Mouse (Mus musculus) kidney, postnatal 0 days (tissue): ENCODE data around the gene Ect2. TPM values are rescaled to one million over a fixed set of nuclear protein-coding genes. Genes with fewer than 3 reads are reported as not detected.

Source experiments
- ATAC-seq: fragments of 200-750 bp; cut with Nextera tagmentation; replicated peaks from 2 replicates; pipeline ENCODE4 v1.8.0; 2017; ENCODE audit warnings: low read depth, moderate number of reproducible peaks, moderate TSS enrichment, moderate library complexity; ENCODE audit not compliant: low FRiP score
- DNase-seq: peaks from one replicate; pipeline ENCODE4 v3.0.0-alpha.2; 2016; ENCODE audit warnings: low spot score
- H3K27ac ChIP-seq: fragments of 300-500 bp; sonication (generic); 2 replicates; pipeline ENCODE4 v1.5.1; 2014; ENCODE audit warnings: mild to moderate bottlenecking
- H3K27me3 ChIP-seq: fragments of 300-500 bp; sonication (generic); 2 replicates; pipeline ENCODE4 v1.6.1; 2014; ENCODE audit warnings: low read length, mixed read lengths; ENCODE audit not compliant: insufficient read depth
- H3K36me3 ChIP-seq: fragments of 300-500 bp; sonication (generic); 2 replicates; pipeline ENCODE4 v1.6.1; 2014; ENCODE audit warnings: low read length, mixed read lengths; ENCODE audit not compliant: insufficient read depth
- H3K4me1 ChIP-seq: fragments of 300-500 bp; sonication (generic); replicated peaks from 2 replicates; pipeline ENCODE4 v1.6.1; 2014; ENCODE audit warnings: antibody characterized with exemption, low read length, mixed read lengths; ENCODE audit not compliant: insufficient read depth
- H3K4me2 ChIP-seq: fragments of 300-500 bp; sonication (generic); 2 replicates; pipeline ENCODE4 v1.6.1; 2014; ENCODE audit warnings: mild to moderate bottlenecking, low read length, moderate library complexity, mixed read lengths
- H3K4me3 ChIP-seq: fragments of 300-500 bp; sonication (generic); replicated peaks from 2 replicates; pipeline ENCODE4 v1.5.1; 2014; ENCODE audit warnings: low read depth, low read length
- H3K9ac ChIP-seq: fragments of 300-500 bp; sonication (generic); 2 replicates; pipeline ENCODE4 v1.6.1; 2014; ENCODE audit warnings: low read depth, low read length
- H3K9me3 ChIP-seq: fragments of 300-500 bp; sonication (generic); replicated peaks from 2 replicates; pipeline ENCODE4 v1.6.1; 2016; ENCODE audit warnings: low read length, inconsistent platforms, mixed read lengths
- CTCF ChIP-seq: IDR thresholded peaks from 2 replicates; pipeline ENCODE4 v1.5.1; 2016; ENCODE audit warnings: antibody characterized with exemption, low read depth, mild to moderate bottlenecking, moderate library complexity
- WGBS: fragments of 180-500 bp; shearing (Covaris S2); extraction: QIAGEN DNeasy Blood & Tissue Kit; methylation state at CpG from one replicate; pipeline ENCODE4 v1.1.7; 2014; 5-methylcytosine and 5-hydroxymethylcytosine counted together
- polyA plus RNA-seq: library from polyadenylated mRNA; unstranded; fragments of >200 nt; fragmentation: Nextera tagmentation; extraction: Ambion mirVana; gene quantifications from 2 replicates; pipeline ENCODE4 v1.2.1, GENCODE M21; 2015

The Ect2 gene
- polyA plus RNA-seq, 1 experiment from 2014 or later: 23.9 TPM

DNA sequence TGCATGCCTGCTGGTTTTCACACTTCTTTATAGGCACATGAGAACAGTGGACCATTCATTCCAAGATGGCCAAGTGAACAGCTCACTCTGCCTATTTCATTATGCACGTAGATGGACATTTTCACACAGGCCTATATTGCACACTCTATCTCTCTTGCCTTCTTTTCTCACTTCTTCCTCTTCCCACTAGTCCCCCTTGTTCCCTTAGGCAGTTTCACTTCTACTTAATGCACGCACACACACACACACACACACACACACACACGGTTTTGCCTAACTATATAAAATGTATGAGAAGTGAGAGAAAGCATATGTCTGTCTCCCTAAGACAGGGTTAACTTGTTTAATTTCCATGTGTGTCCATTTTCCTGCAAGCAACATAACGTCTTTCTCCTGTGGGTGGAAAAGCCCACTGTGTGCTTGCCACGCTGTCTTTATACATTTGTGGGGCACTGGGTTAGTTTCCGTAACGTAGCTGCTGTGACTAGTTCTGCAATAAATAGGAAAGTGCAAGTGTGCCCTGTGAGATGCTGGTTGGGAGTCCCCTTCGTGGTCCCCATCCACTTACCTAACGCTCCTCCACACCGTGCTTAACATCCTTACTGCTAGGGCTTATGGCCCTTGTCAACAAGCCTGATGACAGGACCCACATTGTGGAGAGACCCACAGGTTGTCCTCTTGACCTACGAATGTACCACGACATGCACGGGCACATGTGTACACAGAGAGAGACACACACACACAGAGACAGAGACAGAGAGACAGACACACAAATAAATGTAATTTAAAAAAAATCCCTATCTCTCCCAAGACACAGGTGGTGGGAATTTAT lies 72.2 kb downstream of the Ect2 start:
- no peaks in the 10 kb centered on the region for H3K9me3 ChIP-seq
- H3K36me3 ChIP-seq: no peaks in the 10 kb centered on the region
- H3K4me2 ChIP-seq: no peak overlapping the region
- no peak overlapping the region for H3K27ac ChIP-seq
- DNase-seq (no peak), ATAC-seq (no peak)
- WGBS: 82% methylated on average over 13 of the region's 13 CpGs
- H3K9ac ChIP-seq: no peak overlapping the region
- H3K4me1 ChIP-seq: no peaks in the 10 kb centered on the region
- H3K4me3 ChIP-seq: no peak overlapping the region
- no peak for TF ChIP-seq CTCF
- H3K27me3 ChIP-seq: no peaks in the 10 kb centered on the region

DNA sequence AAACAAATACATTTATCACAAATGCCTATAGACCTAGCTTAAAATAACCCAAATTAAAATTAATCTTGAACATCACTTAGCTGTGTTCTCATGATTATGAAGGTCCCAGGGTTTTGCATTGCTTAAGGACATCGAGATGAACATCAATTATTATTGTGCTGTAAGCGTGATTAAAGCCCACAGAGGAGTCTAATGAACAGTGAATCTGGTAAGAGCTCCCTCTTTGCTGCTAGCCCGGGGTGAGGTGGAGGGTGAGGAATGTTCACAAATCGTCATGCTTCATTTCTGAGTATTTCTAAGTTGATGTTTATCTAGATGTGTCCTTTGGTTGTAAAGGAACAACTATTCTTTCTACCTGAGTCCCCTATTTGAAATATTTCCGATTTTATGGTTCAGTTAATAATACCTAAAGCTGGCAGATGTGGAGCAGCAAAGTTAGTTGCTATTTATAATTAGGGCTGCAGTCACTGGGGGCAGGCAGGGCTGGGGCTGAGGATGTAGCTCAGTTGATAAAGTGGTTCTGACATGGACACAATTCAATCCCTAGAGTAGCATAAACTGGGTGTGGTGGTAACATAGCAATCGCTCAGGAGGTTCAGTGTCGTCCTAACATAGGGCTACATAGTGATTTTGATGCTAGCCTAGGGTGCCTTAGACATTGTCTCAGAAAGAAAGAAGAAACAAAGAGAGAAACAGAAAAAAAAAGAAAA lies 73.5 kb downstream of the Ect2 start:
- WGBS: 69% methylated on average over 7 of the region's 7 CpGs
- no peak overlapping the region for H3K4me2 ChIP-seq
- no peaks in the 10 kb centered on the region for H3K27me3 ChIP-seq
- H3K36me3 ChIP-seq: no peaks in the 10 kb centered on the region
- H3K4me1 ChIP-seq: no peaks in the 10 kb centered on the region
- no peak overlapping the region for H3K27ac ChIP-seq
- no peak overlapping the region for H3K4me3 ChIP-seq
- ATAC-seq (no peak), DNase-seq (no peak)
- H3K9me3 ChIP-seq: no peaks in the 10 kb centered on the region
- no peak for TF ChIP-seq CTCF
- no peak overlapping the region for H3K9ac ChIP-seq

DNA sequence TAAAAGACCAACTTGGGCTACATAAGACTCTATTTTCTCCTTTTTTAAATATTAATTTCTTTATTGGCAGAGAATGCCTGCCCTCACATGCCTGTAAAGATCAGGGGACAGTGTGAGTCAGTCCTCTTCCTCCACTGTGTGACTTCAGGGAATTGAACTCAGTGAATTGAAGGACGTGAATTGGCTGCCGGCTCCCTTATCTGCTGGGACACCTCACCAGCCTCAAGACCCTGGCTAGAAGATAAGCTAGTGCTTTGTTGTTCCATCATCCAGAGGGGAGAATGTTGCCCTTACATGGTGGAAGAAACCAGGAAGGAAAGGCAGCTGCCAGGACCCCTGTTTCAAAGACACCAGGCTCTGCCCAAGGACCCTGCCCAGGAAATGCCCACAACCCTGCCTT lies 79.8 kb downstream of the Ect2 start:
- H3K36me3 ChIP-seq: no peaks in the 10 kb centered on the region
- H3K27ac ChIP-seq: no peak overlapping the region
- no peak overlapping the region for H3K4me2 ChIP-seq
- 79% methylated on average over 2 of the region's 2 CpGs for WGBS
- no peak for TF ChIP-seq CTCF
- DNase-seq (no peak), ATAC-seq (no peak)
- no peaks in the 10 kb centered on the region for H3K9me3 ChIP-seq
- no peak overlapping the region for H3K9ac ChIP-seq
- H3K4me1 ChIP-seq: no peaks in the 10 kb centered on the region
- no peaks in the 10 kb centered on the region for H3K27me3 ChIP-seq
- H3K4me3 ChIP-seq: no peak overlapping the region

DNA sequence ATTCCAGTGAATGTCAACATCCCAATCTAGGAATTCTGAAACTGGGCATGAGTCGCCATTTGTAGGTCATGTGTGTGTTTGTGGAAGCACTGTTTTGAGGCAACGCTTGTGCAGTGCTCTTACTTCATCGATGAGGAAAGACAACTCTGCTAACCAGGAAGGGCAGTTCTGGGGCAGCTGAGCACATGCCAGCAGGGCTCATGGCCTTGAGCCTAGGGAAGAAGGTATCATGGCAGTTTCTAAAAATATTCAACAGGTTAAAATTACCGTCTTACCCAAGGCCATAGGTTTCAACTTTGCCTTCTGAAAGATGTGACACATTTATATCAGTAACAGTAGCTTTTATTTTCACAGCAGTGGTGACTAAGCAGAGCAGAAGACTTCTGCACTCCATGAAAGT lies 82.0 kb downstream of the Ect2 start:
- Histone ChIP-seq H3K27me3 (no peaks in the 10 kb centered on the region), H3K4me2 (no peak overlapping the region), H3K27ac (no peak overlapping the region), H3K36me3 (no peaks in the 10 kb centered on the region), H3K9ac (no peak overlapping the region), H3K9me3 (no peaks in the 10 kb centered on the region), H3K4me3 (no peak overlapping the region), H3K4me1 (no peaks in the 10 kb centered on the region)
- WGBS: 90% methylated on average over 4 of the region's 4 CpGs
- ATAC-seq (no peak), DNase-seq (no peak)
- TF ChIP-seq CTCF: no peak

DNA sequence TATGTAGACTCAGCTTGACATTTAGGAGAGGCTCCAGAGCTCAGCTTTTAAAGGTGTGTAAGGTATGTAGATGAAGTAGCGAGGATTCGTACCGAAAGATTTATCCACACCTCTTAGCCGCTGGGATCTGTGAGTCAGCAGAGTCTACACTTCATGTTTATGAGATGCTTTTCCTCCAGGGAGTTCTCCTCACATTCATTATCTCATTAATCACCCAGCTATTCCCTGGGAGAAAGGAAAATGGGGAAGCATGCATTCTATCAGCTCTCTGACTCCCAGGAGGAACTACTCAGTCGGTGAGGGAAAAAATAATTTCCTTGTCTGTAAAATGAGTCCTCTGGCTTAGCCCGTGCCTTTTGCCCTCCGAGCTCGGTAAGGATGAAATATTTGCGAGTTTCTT lies 83.3 kb downstream of the Ect2 start:
- H3K36me3 ChIP-seq: no peaks in the 10 kb centered on the region
- H3K4me3 ChIP-seq: no peak overlapping the region
- no peaks in the 10 kb centered on the region for H3K27me3 ChIP-seq
- no peaks in the 10 kb centered on the region for H3K9me3 ChIP-seq
- H3K9ac ChIP-seq: no peak overlapping the region
- DNase-seq: peak; percentile 71
- 34% methylated on average over 9 of the region's 9 CpGs for WGBS
- ATAC-seq: peak; percentile 40; the same call in 1 of the 2 replicates
- TF ChIP-seq CTCF: no peak
- H3K27ac ChIP-seq: no peak overlapping the region
- H3K4me2 ChIP-seq: 0 out of 2 replicates have a peak overlapping the region, but pooled peaks have one; percentile 19
- no peaks in the 10 kb centered on the region for H3K4me1 ChIP-seq

DNA sequence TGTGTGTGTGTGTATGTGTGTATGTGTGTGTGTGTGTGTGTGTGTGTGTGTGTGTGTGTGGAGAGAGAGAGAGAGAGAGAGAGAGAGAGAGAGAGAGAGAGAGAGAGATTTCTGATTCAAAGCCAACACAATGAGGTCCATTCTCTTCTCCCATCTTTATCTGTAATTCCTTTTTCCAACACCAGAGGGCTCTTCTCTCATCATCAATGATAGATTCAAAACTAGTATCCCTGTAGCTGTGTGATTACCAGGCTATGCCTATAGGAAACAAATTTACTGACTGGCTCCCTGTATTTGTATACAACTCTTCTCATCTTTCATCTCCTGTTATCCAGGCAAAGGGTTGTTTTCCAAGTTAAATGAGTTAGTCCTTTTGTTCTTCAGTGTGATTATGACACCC lies 86.5 kb downstream of the Ect2 start:
- DNase-seq (peak; percentile 10), ATAC-seq (no peak)
- Histone ChIP-seq H3K36me3 (no peaks in the 10 kb centered on the region), H3K4me3 (no peak overlapping the region), H3K4me2 (no peak overlapping the region), H3K9me3 (no peaks in the 10 kb centered on the region), H3K27ac (no peak overlapping the region), H3K9ac (no peak overlapping the region), H3K4me1 (no peaks in the 10 kb centered on the region), H3K27me3 (no peaks in the 10 kb centered on the region)
- peak; percentile 42; the same call in 1 of the 2 replicates for TF ChIP-seq CTCF
